12 mouse cellular contexts compared by ENCODE assay signal in genomic region chr10:59490920-59491319, GRCm38 (mm10). TPM values are rescaled to one million over a fixed set of nuclear protein-coding genes. Genes with fewer than 3 reads are reported as not detected.
DNase-seq lines count a peak whose midpoint lies in the region; ATAC-seq and TF ChIP-seq lines count a peak whose summit lies in the region.
"Had no signal": no experiment of that assay in that cellular context is flagged by ENCODE, and none has a peak within 500 bp of the region (broad histone marks: within the 10 kb centered on the region; RNA-seq: fewer than 3 reads in every experiment).

No protein-coding gene starts in this region.

- H3K27me3 ChIP-seq in heart, adult 2 months (ENCODE audit: control insufficient read depth, insufficient read depth, low read length), result no peaks in the 10 kb centered on the region
- H3K27me3 ChIP-seq in heart, embryonic 12.5 days (replicated peaks), result no peaks in the 10 kb centered on the region
- no peaks in the 10 kb centered on the region for H3K27me3 ChIP-seq in midbrain, embryonic 11.5 days (ENCODE audit: control insufficient read depth, insufficient read depth, low read length)
- no peaks in the 10 kb centered on the region for H3K27me3 ChIP-seq in midbrain, embryonic 13.5 days
- H3K27me3 ChIP-seq: forebrain, embryonic 15.5 days; neural tube, embryonic 13.5 days had no signal

- no peak for TF ChIP-seq EP300 in heart, adult 2 months (IDR thresholded peaks at IDR 0.05; ENCODE audit: insufficient read depth, low read depth, low read length)

- H3K27ac ChIP-seq in heart, adult 2 months, result no peak overlapping the region
- H3K27ac ChIP-seq in heart, embryonic 12.5 days (ENCODE audit: poor library complexity, severe bottlenecking), result no peak overlapping the region
- no peak overlapping the region for H3K27ac ChIP-seq in midbrain, embryonic 11.5 days (ENCODE audit: low read depth, low read length)
- H3K27ac ChIP-seq in midbrain, embryonic 13.5 days, result no peak overlapping the region
- H3K27ac ChIP-seq: forebrain, embryonic 15.5 days; liver, embryonic 14.5 days; neural tube, embryonic 13.5 days had no signal

- H3K4me1 ChIP-seq in heart, adult 2 months (ENCODE audit: control insufficient read depth, insufficient read depth, low read length), result no peaks in the 10 kb centered on the region
- H3K4me1 ChIP-seq in heart, embryonic 12.5 days (replicated peaks), result peaks cover 8% of the 10 kb centered on the region
- no peaks in the 10 kb centered on the region for H3K4me1 ChIP-seq in midbrain, embryonic 11.5 days (ENCODE audit: control insufficient read depth, insufficient read depth, low read length)
- no peaks in the 10 kb centered on the region for H3K4me1 ChIP-seq in midbrain, embryonic 13.5 days (replicated peaks)
- H3K4me1 ChIP-seq: forebrain, embryonic 15.5 days; neural tube, embryonic 13.5 days had no signal

- peak; percentile 62 for TF ChIP-seq CTCF in heart, adult 2 months (IDR thresholded peaks at IDR 0.05)

- H3K4me2 ChIP-seq in heart, embryonic 12.5 days, result no peak overlapping the region
- H3K4me2 ChIP-seq in midbrain, embryonic 11.5 days, result no peak overlapping the region
- no peak overlapping the region for H3K4me2 ChIP-seq in midbrain, embryonic 13.5 days (replicated peaks)
- H3K4me2 ChIP-seq: forebrain, embryonic 15.5 days; neural tube, embryonic 13.5 days had no signal

- no peak overlapping the region for H3K4me3 ChIP-seq in heart, adult 2 months
- H3K4me3 ChIP-seq in heart, embryonic 12.5 days, result no peak overlapping the region
- no peak overlapping the region for H3K4me3 ChIP-seq in midbrain, embryonic 11.5 days (ENCODE audit: low read depth, low read length)
- no peak overlapping the region for H3K4me3 ChIP-seq in midbrain, embryonic 13.5 days (replicated peaks)
- H3K4me3 ChIP-seq: forebrain, embryonic 15.5 days; neural tube, embryonic 13.5 days had no signal

- intact Hi-C loops in heart, adult 2 months (cut with DNase I), result loop anchor here (1.0 kb wide), 1 partner anchor 374 kb away; no protein-coding TSS in a partner anchor
- intact Hi-C loops in heart, postnatal 14 days (cut with DNase I), result loop anchor here (5.0 kb wide), 1 partner anchor 376 kb away; no protein-coding TSS in a partner anchor

- no peak for DNase-seq in heart, adult 2 months
- DNase-seq in midbrain, embryonic 11.5 days (ENCODE audit: low spot score, missing footprints), result peak; percentile 60
- DNase-seq in cerebellum, postnatal 10 days, result peak; percentile 71 to 74
- peak; percentile 33 for DNase-seq in thymus, postnatal 25 days
- no peak for DNase-seq in heart, postnatal 14 days
- no peak for DNase-seq in gastrocnemius, adult 8-10 months (ENCODE audit: low spot score in 2 of 2)

- no peak for TF ChIP-seq POLR2A in heart, adult 2 months (IDR thresholded peaks at IDR 0.05; ENCODE audit: insufficient read depth, low read depth, low read length)

- no peak overlapping the region for H3K9ac ChIP-seq in heart, adult 2 months (ENCODE audit: low read depth, low read length)
- H3K9ac ChIP-seq in heart, embryonic 12.5 days, result no peak overlapping the region
- H3K9ac ChIP-seq in midbrain, embryonic 11.5 days (ENCODE audit: low read length), result no peak overlapping the region
- no peak overlapping the region for H3K9ac ChIP-seq in midbrain, embryonic 13.5 days (replicated peaks)
- H3K9ac ChIP-seq: forebrain, embryonic 15.5 days; liver, embryonic 14.5 days; neural tube, embryonic 13.5 days had no signal

- no peak for ATAC-seq in heart, embryonic 12.5 days (ENCODE audit: insufficient number of reproducible peaks, low FRiP score)
- ATAC-seq in midbrain, embryonic 11.5 days (ENCODE audit: low FRiP score), result no peak
- no peak for ATAC-seq in midbrain, embryonic 13.5 days
- ATAC-seq: forebrain, embryonic 15.5 days had no signal

- no peaks in the 10 kb centered on the region for H3K36me3 ChIP-seq in heart, adult 2 months (ENCODE audit: control insufficient read depth, insufficient read depth, low read length)
- peaks cover 37% of the 10 kb centered on the region for H3K36me3 ChIP-seq in heart, embryonic 12.5 days
- H3K36me3 ChIP-seq in midbrain, embryonic 11.5 days (ENCODE audit: control insufficient read depth, insufficient read depth, low read length), result no peaks in the 10 kb centered on the region
- 0 out of 2 replicates have a peak, but pooled peaks cover 5% of the 10 kb centered on the region for H3K36me3 ChIP-seq in midbrain, embryonic 13.5 days
- H3K36me3 ChIP-seq: forebrain, embryonic 15.5 days had no signal

- no peaks in the 10 kb centered on the region for H3K79me2 ChIP-seq in heart, adult 2 months (replicated peaks; ENCODE audit: control insufficient read depth, insufficient read depth, low read length)

- H3K9me3 ChIP-seq in heart, embryonic 12.5 days (replicated peaks), result peaks cover 16% of the 10 kb centered on the region
- H3K9me3 ChIP-seq in midbrain, embryonic 11.5 days (ENCODE audit: control insufficient read depth, low read length), result no peaks in the 10 kb centered on the region
- peaks cover 11% of the 10 kb centered on the region for H3K9me3 ChIP-seq in midbrain, embryonic 13.5 days
- H3K9me3 ChIP-seq: forebrain, embryonic 15.5 days had no signal

- 90% methylated on average over 8 of the region's 8 CpGs for WGBS in heart, adult 2 months
- WGBS in heart, embryonic 12.5 days, result 85% methylated on average over 8 of the region's 8 CpGs
- WGBS in midbrain, embryonic 11.5 days, result 75% methylated on average over 8 of the region's 8 CpGs
- 79% methylated on average over 8 of the region's 8 CpGs for WGBS in midbrain, embryonic 13.5 days

RNA-seq across cellular contexts. Expression of gene Oit3, which starts 49.3 kb away (rescaled TPM):
- total RNA-seq in heart, adult 2 months (2021), result not detected
- polyA plus RNA-seq in heart, adult 2 months (2012; rRNA removed), result 0.55 and 0.59 TPM in 2 replicates
- polyA plus RNA-seq in heart, embryonic 12.5 days (2016; fragmentation: Nextera tagmentation; extraction: Ambion mirVana), result 4.5 and 5.7 TPM in 2 replicates
- polyA plus RNA-seq in midbrain, embryonic 11.5 days (2014; fragmentation: Nextera tagmentation; extraction: Ambion mirVana), result 0.38 and 0.48 TPM in 2 replicates
- polyA plus RNA-seq in midbrain, embryonic 13.5 days (2015; fragmentation: Nextera tagmentation; extraction: Ambion mirVana), result 0.16 TPM in 1 of 2 replicates, not detected in the other
- total RNA-seq in heart, postnatal 14 days (2021), result under 1 TPM; 0.33 to 0.46 TPM
- not detected for total RNA-seq in gastrocnemius, adult 8-10 months (2022)
- polyA plus RNA-seq: G1E had no signal

Comparison
In these comparisons a context has a peak if more than half of its experiments do, and no peak if none do; other contexts are left out.
1. DNase-seq: peak in midbrain, embryonic 11.5 days (single experiment), cerebellum, postnatal 10 days (2 of 2) and thymus, postnatal 25 days (single experiment); none in heart, adult 2 months (0 of 2), heart, postnatal 14 days (0 of 2) and gastrocnemius, adult 8-10 months (0 of 2).